Mouse (Mus musculus): Measurements from ENCODE around the gene Pax7. TPM values are rescaled to one million over a fixed set of nuclear protein-coding genes. Genes with fewer than 3 reads are reported as not detected.

Gene Pax7
- polyA plus RNA-seq (2014; fragmentation: Illumina TruSeq; extraction: RNeasy Lipid Tissue Mini Kit (QIAGEN cat#74804); ENCODE audit: low read depth, low replicate concordance), result not detected

GRCm38 (mm10) chr4:139833036-139833634, at the start of gene Pax7:
Gene Pax7 (minus strand): TSS chr4:139833528.

Other genes with a start within 250 kb of the Pax7 start
- not detected for gene Gm21969, start 230.3 kb downstream of the Pax7 start, polyA plus RNA-seq (2014; fragmentation: Illumina TruSeq; extraction: RNeasy Lipid Tissue Mini Kit (QIAGEN cat#74804); ENCODE audit: low read depth, low replicate concordance)
- 34.8 TPM for gene Aldh4a1, start 210.7 kb downstream of the Pax7 start, polyA plus RNA-seq (2014; fragmentation: Illumina TruSeq; extraction: RNeasy Lipid Tissue Mini Kit (QIAGEN cat#74804); ENCODE audit: low read depth, low replicate concordance)
- not detected for gene Tas1r2, start 180.0 kb downstream of the Pax7 start, polyA plus RNA-seq (2014; fragmentation: Illumina TruSeq; extraction: RNeasy Lipid Tissue Mini Kit (QIAGEN cat#74804); ENCODE audit: low read depth, low replicate concordance)
- gene Klhdc7a, start 134.5 kb upstream of the Pax7 start, polyA plus RNA-seq (2014; fragmentation: Illumina TruSeq; extraction: RNeasy Lipid Tissue Mini Kit (QIAGEN cat#74804); ENCODE audit: low read depth, low replicate concordance), result 20.4 TPM

All from kidney, adult 10 weeks (tissue).